Mouse (Mus musculus): ENCODE results near the gene Brpf1.

GRCm38 (mm10) chr6:113329396-113329795 lies 22.5 kb downstream of the Brpf1 start:
- TF ChIP-seq GATA1 (IDR thresholded peaks at IDR 0.05; ENCODE audit: low read length) (no peak), TAL1 (IDR thresholded peaks at IDR 0.05; ENCODE audit: low read length) (no peak)

Measured in erythroblast, embryonic 14.5 days (primary cell).